Mouse (Mus musculus) adrenal gland, adult 10 weeks (tissue): Measurements from ENCODE around the gene Daam2. TPM values are rescaled to one million over a fixed set of nuclear protein-coding genes. Genes with fewer than 3 reads are reported as not detected.

Experiments used
- polyA plus RNA-seq: library from polyadenylated mRNA; stranded (reverse); fragments of 350-450 nt; fragmentation: Illumina TruSeq; extraction: RNeasy Lipid Tissue Mini Kit (QIAGEN cat#74804); gene quantifications from one replicate; pipeline ENCODE4 v1.2.3, GENCODE M21; 2014; ENCODE audit warnings: low read depth, low replicate concordance

Gene Daam2
- 3.8 TPM for polyA plus RNA-seq

DNA sequence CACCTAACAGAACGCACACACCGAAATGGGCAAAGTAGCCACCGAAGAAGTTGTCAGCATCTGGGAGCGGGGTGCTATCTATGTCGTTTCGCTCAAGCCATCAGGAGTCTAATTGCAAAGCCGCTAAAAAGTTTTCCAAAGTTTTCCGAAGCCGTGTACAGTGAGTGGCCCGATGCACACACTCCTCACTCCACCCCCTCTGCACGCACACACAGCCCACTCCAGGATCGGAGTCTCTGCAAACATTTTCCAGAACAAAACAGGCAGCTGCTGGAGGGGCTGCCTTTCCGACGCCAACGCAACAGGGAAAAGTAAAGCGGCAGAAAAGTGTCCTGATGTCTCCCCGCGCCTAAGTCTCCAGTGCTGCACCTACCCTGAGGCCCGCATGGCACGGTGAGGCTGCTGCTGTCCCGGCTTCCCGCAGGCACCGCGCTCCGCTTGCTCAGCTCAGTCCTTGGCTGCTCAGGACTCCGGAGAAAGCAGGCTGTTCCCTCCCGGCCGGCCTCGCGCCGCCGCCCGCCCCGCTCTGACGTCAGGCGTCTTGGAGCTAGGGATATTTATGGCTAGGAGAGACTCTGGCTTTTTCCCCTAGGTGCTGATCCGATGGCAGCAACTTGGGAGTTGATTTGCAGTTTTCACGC is at the start of gene Daam2:
Gene Daam2 (minus strand): TSS at position 514 of the 641 bp plus-strand sequence.

DNA sequence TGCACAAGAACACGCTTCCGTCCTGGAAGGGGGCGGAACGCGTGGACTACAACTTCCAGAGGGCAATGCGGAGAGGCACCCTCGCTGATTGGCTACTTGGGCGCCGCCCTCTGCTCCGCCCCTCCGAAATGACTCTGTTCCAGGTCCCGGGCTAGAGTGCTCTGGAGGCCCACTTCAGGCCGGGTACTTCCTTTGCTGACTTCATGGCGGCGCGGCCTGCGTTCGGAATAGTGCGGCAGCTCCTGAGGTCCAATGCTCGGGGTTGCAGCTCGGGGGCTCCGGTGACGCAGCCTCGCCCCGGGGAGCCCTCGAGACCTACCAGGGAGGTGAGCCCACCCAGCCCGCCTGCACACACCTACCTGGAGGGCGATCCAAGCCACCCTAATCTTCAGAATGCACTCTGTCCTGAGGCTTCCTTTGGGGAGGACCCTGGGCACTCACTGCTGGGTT is 135.9 kb downstream of the Daam2 start, which contains the start of gene Mocs1:
Gene Mocs1 (plus strand): TSS at position 124 of the 450 bp plus-strand sequence.

Other genes with a start within 250 kb of the Daam2 start
- 3.4 TPM for gene Mocs1, start 136.0 kb downstream of the Daam2 start, polyA plus RNA-seq
- gene Kif6, start 50.8 kb upstream of the Daam2 start, polyA plus RNA-seq, result not detected